Mouse (Mus musculus): Measurements from ENCODE around the gene Angptl2. TPM values are rescaled to one million over a fixed set of nuclear protein-coding genes. Genes with fewer than 3 reads are reported as not detected.
"Not testable (repeated sequence)": the region's sequence is repeated elsewhere in the genome, so short reads cannot be mapped to it uniquely, and the experiment has no call there.

Angptl2 gene
- polyA plus RNA-seq, 2 experiments from 2014 or later, result 7.6 to 16.5 TPM

DNA sequence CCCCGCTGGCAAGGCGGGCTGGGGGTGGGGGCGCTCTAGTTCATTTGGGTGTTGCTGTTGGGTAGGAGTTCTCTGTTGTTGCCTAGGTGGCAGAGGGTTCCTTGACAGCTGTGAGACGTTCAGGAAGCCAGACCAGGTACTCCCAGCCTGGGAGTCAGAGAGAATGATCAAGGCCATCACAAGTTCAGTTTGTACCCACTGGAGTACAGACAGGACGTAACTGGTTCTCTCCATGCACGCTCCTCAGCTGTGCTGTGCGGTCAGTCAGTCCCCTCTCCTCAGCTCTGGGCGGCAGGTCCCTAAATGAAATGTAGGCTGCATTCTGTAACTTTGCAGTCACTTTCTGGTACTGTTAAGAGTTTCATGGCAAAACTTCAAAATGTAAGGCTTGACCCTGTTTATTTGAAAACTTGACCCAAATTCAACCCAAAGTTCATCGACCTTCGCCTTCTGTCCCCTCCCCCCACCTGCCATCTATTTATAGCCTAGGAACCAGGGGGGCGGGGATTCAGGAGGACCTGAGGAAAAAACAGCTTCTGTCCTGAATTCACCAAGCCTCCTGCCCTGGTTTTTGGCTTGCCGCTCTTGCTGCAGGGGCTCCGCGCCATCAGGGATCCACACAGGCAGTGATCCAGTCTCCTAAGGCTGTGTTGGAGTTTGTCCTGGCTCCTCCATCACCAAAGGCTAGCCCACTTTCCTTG, 15.4 kb upstream of the Angptl2 start:
- ATAC-seq, result no peak

DNA sequence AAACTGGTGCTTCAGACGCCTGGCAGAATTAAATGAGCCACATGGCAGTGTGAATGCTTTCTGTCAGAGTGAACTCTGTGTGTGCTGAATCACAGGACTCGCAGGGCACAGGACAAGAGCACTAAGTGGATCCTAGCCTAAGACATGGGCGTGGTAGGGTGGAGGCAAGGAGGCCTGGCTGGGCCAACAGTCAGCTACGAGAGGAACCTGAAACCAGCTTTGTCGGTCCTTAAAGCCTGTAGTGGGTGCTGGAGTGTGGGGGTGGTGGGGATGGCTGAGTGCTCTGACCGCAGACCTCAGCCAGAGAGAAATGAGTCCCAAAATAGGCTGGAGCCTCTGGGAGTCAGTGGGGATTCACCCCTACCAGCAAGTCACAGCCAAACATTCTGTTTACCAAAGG, 12.6 kb upstream of the Angptl2 start:
- ATAC-seq, result no peak

DNA sequence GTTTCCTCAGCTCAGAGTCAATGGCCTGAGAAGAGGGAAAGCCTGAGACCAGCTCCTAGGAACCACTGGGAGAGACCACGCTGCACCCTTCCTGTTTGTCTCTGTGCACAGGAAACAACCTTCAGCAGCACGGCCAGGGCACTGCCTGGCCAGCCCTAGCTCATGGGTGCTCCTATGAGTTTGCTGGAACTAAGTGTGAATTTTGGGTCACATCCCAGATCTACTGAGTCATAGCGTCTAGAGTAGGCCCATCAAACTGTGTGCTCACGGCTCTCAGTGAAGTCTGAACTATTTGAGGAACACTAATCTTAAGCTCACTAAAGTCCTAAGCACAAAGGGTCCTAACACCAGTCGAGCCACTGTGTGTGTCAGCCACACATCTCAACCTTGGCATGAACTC, 10.9 kb upstream of the Angptl2 start:
- ATAC-seq, result no peak

DNA sequence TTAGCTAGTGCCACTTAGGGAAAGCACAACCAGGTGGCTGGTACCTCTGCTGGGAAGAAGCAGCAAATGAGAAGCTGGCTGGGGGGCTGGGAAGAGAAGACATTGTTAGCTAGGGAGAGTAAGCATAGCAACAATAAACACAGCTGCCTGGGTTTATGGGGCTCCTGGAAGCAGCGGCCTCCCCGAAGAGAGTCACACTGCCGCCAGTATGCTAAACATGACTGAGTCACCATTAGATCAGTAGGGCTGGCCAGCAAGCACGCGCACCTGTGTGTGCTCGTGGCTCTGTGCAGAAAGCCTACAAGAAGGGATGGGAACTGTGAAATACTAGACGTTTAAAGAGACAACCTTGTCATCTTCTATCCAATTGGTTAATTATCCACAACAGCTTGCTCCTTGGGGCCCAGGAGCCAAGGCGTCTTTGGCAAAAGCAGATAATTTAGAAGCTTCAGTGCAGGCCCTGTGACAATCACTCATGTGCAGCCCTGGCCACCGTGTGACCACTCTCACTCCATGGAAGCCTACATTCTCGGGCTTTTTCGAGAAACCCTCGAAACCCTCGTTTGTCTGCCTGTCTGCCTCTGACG, 9.8 kb upstream of the Angptl2 start:
- no peak for ATAC-seq

DNA sequence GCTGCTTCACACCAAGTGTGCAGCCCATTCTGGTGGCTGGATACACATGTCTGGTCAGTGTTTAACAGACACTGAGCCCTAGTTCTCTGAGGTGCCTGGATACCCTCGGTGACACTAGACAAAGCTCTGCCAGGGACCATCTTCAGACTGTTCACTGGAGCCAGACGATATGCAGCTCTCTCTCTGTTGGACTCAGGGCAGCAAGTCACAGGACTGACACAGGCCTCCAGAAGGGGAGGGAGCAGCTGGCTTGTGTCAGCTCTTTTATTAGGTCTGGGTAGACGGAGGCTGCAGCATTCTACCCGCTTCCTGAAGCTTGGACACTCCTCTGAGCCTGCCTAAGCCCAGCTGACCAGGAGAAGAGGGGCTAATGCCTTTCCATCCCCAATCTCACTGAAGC, 8.8 kb upstream of the Angptl2 start:
- ATAC-seq, result no peak

DNA sequence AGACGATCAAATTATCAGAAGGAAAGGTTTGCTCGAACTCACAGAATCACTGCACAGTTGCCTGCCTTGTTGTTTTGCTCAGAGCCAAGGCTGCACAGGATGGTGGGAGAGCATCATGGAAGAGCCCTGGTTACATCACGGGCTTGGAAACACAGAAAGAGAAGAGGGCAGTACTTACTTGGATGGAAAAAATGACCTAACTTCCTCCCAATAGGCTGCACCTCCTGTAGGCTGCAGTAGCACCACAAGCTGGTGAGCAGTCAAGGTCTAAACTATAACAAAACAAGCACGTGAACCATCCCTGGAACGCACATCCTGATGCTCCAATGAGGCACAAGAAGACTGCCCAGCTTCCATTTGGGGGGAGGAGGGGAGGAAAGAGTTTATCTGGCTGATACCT, 7.7 kb upstream of the Angptl2 start:
- peak; percentile 49 for ATAC-seq

DNA sequence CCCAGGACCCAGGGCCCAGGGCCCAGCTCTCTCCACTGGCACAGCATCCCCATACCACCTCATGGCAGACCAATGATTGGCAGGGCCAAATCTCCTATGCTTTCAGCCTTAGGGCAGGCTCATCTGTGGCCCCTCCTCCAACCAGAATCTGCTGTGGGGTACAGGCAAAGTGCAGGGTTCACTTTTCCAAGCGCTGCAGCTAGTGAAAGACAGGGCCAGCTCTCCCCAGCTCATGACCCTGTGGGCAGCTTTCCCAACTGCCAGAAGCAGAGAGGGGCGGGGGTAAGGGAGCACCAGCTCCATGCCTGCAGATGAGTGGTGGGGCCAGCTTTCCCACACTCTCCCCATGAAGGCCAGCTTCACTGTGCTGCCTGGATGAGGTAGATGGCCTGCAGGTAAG, 5.0 kb upstream of the Angptl2 start:
- ATAC-seq, result no peak

DNA sequence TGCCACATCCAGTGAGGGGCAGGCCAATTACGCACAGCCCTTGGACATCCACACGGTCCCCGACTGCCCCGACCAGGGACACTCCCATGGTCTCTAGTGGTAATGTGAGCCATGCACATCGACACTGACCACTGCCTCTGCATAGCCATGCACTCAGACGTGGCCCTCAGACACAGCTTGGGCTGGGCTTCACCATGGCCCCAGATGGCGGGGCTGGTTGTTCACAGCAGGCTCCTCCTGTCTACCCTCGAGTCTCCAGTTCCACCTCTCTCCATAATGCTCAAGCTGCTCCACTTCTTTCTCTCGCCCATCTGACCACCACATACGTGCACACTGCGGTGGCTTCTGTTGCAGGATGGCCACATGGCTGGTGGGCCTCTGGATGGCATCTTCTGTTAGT, 4.6 kb upstream of the Angptl2 start:
- ATAC-seq, result not testable (repeated sequence)

DNA sequence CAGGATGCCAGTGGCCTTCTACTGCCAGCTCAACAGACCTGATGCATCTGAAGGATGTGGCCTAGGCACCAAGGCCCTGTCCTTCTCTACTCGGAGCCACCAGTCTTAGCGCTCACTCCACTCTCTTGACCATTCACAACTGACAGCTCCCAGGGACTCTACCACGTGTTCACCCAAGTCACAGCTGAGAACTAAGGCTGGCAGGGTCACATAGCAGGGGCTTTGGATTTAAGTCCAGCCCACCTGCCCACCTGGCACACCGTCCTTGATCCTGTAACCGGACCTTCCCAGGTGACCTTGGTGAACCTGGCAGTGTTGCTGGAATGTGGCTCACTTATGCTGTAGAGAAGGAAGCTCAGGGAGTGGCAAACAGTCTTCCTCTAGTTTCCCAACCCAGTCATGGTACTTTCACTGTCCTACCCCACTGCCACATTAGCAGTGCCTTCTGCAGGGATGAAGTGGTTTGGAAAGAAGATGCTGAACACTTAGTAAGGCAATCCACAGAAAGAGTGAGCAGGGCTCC, 631 bp upstream of the Angptl2 start:
- no peak for ATAC-seq

DNA sequence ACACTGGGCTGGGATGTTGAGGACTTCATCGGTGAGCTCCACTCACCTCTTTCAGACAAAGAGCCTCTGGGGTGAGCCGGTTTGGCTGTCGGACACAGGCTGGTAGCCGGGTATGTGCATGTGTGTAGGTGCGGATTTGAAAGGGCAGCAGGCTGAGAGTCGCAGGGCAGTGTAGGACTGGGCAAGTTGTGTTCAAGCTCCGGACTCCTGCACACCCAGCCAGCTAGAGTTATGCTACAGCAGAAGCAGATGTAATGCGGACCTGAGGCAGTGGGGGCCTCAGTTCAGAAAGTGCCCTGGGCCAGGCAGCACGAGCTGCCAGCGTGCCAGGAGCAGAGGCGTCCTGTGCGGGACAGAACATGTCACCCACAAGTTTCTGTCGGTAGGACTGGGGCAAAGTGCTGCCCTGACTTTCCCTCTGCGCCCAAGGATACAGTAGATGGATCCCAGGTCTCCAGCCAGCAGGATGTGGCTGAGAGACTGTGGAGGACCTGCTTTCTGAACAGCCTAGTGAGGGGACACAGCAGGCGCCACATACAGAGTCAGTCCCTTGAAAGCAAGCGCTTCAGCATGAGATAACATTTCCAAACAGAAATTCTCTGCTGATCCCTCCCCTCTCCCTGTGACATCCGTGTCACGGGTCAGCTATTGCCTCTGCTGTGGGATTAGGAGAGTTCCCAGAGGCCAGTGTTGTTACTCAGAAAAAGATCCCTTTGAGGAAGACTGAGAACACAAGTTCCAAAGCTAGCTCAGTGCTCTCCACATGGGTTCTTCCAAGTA, 966 bp downstream of the Angptl2 start:
- ATAC-seq, result no peak

DNA sequence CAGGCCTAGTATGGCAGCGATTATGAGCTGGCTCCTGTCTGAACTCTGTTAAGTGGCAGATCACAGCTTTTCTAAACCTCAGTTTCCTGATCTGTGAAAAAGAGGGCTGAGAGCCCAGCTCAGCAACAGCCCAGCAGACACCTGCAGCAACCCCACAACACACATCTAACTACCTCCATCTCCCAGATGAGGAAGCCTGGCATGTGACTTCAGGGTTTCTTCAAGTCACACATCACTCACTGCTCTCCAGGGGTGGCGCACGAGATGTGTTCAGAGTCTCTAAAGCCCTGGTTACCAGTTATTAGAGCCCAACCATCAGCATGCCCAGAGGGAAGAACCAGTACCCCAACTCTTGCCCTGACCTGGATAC, 1.5 kb downstream of the Angptl2 start:
- no peak for ATAC-seq

DNA sequence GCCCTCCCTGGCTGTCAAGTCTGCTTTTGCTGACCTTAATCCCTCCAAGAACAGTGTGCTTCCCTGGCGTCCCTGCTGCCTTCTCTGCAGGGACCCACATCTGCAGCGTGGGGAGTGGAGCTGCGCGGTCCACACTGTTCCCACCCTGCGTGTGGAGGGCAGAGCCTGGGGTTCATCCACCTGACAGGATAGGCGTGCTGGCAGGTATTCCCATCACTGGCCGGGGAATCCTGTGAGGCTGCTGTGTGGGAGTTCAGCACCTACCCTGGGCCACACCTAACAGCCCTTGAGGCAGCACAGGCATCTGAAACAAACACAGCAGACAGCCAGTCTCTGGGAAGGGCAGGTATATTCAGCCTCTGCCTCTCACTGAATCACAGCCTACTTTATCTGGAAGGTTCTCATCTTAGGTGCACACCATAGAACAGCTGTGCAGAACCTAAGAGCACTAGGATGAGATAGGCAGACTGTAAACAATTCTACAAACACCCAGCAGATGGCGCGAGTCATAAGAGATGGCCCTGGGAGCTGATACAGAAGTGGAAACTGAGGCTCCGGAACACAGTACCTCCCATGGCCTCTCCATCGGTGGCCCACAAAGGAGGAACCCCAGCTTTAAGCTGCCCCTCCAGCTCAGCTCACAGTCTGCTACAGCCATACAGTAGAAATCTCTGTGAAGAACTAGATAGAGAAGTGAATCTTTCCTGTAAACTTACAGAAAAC, 3.2 kb downstream of the Angptl2 start:
- no peak for ATAC-seq

DNA sequence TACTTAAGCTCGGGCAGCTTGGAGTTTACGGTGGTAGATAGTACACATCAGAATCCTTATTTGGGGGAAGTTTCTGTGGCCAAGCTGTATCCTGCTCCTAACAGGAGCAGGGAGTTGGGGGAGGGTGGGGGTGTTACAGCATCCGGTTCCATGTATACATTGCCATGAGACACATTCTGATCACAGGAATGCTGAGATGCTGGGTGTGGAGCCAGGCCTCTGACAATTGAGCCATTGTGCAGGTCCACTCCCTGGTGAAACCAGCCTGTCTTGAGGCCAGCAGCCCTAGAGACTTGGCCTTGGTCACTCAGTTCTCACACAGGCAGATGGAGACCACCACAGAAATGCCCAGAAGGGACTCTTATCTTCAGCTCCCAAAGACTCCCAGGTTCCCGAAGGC, 3.8 kb downstream of the Angptl2 start:
- ATAC-seq, result no peak

DNA sequence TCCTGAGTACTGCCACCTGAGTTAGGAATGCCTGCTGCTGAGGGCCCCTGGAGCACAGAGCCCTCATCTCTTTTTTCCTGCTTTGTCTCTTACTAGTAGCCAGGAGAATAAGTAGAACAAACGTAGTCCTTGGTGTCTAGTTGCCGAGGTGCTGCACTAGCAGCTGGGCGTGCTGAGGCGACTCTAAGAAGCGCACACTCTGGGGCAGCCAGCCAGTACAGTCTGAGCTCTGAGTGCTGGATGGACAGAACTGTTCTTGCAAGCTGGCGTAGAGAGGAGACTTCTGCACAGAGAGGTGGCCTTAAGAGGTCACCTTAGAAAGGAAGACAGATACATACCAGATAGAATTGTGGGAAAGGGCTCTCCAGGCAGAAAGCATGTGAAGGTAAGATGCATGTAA, 4.4 kb downstream of the Angptl2 start:
- no peak for ATAC-seq

DNA sequence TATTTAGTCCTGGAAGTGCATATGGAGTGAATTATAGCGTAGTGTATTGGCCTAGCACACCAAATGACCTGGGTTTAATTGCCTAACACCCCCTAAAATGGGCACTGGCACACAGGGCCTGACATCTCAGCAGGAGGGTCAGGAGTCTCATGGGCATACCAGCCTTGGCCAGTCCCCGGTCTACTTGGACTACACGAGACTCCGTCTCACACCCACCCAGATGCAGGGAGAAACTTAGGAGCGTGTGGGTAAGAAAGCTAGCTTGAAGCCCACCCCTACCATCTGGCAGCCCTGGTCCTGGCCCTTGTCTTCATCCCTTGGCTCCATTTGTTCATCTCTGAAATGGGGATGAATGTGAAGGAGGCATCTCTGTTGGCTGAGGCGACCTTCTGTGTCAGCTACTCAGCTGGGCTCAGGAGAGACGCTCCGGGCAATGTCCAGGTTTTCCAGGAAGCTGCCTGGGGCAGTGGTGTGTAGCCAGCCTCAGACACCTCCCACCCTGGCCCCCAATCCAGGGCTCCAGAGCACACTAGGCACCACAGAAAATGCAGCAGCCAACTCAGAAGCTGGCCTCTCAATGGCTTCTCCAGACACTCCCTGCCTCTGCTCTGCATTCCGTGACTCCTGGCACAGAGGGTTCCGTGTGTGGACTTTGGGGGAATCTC, 4.9 kb downstream of the Angptl2 start:
- ATAC-seq, result no peak

DNA sequence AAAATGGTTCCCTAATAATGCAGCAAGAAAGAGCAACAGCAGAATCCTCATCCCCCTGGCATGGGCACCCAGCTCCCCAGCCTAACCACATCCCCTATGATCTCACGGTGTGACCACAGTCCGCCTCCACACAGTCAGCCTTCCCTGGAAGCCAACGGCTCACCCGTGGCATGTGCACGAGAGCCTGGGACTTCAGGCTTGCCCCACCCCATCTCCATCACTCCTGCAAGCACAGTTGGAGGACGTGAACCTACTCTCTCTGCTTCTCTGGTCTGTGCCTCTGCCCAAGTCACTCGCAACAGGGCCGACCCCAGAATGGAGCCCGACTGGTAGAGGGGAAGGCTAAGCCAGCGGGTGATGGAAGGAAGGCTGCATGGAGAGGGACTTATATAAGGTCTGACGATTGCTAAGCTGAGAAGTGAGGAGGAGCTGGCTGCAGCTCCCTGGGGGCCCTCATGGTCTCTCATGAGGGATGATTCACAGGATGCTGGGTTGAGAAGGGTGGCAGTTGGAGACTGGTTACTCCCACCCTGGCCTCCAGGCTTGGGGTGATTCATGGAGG, 5.6 kb downstream of the Angptl2 start:
- ATAC-seq, result no peak

DNA sequence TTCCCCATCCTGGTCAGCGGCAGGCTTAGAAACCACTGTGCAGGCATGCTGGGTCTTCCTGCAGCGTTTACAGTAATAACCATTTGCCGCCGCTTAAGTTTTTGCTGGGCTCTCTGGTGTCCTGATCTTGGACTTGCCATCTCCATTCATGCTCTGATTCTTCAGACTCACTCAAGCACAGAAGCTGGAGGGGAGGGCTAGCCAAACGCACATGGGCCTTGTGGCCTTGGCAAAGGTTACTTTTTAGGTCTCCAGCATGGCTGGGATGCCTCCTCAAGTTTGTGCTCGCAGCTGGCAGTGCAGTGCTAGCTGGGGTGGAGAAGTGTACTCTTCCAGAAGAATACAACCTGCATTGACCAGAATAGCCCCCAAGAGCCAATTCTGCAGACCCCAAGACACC, 6.6 kb downstream of the Angptl2 start:
- no peak for ATAC-seq

DNA sequence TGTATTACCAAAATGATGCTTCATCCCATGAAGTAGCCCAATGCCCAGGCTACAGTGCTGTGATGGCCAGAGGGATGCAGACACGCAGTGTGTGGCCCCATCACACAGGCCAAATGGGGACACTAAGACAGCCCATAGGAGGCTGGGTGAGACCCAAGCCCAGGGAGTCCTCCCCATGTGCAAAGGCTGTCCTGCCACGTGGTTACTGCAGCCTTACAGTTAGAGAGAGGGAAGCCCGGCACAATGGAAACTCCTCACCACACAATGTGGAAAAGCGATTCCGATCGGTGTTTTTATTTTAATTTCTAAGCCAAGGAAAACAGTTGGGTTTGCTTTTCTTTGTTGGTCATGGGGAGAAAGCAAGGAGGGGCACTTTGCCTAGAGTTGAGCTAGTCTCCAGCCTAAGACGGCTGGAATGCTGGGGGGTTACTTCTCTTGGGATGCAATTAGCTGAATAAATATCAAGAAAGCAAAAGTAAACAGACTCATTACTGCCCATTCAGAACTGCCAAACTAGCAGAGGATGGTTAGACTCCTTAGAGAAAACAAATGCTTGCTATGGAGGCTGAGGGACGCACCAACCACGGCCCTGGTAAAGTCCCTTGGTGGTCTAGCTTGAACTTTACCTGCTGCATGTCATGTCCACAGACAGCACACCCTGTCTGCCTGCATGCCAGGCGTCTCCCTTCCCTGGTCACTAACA, 7.9 kb downstream of the Angptl2 start:
- no peak for ATAC-seq

DNA sequence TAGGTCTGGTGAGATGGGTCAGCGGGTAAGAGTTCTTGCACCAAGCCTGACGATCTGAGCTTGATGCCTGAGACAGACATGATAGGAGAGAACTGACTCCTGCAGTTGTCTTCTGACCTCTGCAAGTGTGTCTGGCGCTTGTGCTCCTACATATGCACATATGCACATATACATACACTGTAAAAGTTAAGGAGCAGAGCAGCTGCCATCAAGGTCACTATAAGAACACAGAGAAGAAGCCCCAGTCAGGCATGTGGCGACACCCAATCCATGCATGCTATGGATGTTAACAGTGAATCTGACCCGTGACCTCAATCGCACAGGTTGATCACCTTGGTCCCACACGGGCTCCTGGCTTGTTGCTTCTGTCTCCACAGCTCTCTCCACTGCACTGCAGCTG, 10.1 kb downstream of the Angptl2 start:
- no peak for ATAC-seq

DNA sequence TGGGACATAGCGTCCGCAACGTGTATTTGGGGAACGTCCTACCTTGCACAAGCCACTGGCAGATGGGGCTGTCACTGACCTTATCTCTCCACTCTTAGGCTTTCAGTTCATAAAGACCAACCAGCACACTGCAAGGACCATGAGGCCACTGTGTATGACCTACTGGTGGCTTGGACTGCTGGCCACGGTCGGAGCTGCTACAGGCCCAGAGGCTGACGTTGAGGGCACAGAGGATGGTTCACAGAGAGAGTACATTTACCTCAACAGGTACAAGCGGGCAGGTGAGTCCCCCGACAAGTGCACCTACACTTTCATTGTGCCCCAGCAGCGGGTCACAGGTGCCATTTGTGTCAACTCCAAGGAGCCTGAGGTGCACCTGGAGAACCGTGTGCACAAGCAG, 12.2 kb downstream of the Angptl2 start:
- ATAC-seq, result no peak

DNA sequence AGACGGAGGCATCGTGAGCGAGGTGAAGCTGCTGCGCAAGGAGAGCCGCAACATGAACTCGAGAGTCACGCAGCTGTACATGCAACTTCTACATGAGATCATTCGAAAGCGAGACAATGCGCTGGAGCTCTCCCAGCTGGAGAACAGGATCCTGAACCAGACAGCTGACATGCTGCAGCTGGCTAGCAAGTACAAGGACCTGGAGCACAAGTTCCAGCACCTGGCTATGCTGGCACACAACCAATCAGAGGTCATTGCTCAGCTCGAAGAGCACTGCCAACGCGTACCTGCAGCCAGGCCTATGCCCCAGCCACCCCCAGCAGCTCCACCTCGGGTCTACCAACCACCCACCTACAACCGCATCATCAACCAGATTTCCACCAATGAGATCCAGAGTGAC, 12.7 kb downstream of the Angptl2 start:
- ATAC-seq, result no peak

DNA sequence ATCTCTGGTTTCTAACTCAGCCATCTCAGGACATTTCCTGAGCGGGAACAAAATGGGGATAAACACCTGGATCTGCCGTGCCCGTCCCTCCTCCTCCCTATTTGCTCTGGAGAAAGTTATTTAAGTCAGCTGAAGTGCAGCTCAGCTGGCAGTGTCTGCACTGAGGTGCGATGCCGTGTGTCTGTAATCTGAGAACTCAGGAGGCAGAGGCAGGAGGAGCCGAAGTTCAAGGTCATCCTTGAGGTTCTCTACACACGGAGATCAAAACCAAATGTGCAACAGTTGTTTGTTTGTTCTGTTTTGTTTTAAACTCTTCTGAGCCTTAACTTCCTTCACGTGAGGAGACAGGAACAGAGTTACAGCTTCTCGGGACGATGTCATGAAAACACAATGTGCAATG, 14.8 kb downstream of the Angptl2 start:
- no peak for ATAC-seq
